Mouse (Mus musculus) WW6 (cell line): ENCODE measurements around the gene Evi5l.
A peak's percentile ranks its signal among the peaks of the same experiment; 100 is the strongest.
"Not testable (repeated sequence)": the region's sequence is repeated elsewhere in the genome, so short reads cannot be mapped to it uniquely, and the experiment has no call there.

ENCODE experiments used
- DNase-seq: peaks from one replicate; pipeline ENCODE4 v3.0.0-alpha.2; 2013; ENCODE audit warnings: low read depth, low spot score

Evi5l gene

DNA sequence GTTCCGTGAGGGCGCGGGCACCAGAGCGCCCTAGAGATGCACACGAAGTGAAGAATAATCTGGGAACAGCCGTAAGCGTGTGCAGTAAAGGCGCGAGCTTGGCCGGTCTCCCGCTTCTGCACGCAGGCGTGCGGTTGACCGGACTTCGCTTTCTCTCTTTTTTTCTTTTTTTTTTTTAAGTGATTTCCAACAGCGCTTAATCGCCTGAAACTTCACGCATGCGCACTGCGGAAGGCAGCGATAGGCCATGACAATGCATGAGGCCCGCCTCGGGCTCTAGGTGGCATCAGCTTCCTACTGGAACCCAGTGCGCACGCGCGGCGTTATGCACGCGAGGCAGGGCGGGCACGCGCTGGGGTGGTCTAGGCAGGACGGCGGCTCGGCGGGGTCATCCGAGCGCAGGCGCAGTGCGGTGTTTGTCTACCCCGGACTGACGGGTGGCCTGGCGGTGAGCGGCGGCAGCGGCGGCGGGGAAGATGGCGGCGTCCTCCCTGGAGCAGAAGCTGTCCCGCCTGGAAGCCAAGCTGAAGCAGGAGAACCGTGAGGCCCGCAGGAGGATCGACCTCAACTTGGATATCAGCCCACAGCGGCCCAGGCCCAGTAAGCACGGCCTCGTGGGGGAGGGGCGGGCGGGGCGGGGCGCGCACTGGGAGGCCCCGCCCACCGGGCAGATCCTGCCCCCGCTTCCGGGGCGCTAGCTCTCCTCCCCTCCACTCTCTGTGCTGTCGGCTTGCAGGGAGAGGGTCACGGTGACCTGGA lies 72.2 kb downstream of the Evi5l start, which contains the start of the genes Map2k7 and Gm49320:
Gene Map2k7 (plus strand): TSS at position 307 of the 759 bp plus-strand sequence.
Gene Gm49320 (plus strand): TSS at position 432 of the 759 bp plus-strand sequence.
- peak; percentile 100 for DNase-seq

DNA sequence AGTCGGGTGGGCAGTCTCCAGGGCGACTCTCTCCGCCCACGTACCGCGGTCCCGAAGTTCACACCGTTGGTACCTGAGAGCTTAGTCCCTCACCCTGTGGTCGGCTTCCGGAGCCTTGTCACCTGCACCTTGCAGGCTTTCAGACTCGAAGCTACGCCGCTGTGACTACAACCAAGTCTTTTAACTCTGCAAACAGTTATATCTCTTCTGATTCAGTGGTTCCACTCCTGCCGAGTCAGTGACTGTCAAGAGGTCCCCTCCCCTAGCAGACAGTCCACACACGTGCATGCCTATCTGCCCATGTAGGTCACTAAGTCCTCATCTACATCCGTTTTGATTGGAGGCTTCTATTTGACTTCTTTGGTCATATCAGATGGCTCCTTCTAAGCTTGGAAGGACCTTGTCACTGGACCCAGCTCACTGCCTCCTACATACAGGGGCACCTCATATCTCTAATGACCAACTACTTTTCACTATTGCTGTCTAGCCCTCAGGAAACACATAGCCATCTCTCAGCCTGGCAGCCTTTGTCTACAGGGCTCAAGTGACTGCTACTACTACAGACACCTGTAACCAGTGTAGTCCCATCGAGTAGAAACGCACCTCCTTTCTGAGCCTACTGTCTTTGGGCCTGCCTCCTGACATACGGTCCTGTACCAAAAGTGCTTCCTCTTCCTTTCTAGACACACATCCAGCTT lies 73.0 kb downstream of the Evi5l start:
- no peak for DNase-seq

DNA sequence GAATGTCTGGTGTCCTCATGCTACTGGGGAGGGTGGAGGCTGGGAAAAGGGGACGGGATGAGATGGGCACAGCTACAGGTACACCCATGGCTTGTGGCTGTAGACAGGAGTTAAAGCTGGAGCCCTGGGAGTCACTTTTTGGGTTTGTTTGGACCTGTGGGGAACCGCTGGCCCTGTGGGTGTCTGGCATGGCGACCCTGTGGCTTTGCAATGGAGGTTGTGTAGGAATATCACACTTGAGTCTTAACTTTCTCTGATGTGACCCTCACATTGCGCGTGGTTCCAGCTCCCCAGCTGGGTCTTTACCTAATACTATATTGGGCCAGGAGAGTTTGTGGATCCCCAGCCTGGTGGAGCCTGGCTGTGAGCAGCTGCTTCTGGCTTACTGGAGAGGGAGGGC lies 78.7 kb downstream of the Evi5l start:
- no peak for DNase-seq

DNA sequence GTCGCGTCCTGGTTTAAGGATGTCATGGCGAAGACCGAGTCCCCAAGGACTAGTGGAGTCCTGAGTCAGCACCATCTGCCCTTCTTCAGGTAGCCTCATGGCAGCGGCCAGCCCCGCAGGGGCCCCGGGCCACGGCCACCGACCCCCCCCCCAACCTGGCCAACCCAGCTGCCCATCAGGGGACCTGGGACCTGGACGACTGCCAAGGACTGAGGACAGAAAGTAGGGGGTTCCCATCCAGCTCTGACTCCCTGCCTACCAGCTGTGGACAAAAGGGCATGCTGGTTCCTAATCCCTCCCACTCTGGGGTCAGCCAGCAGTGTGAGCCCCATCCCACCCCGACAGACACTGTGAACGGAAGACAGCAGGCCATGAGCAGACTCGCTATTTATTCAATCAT lies 79.4 kb downstream of the Evi5l start:
- no peak for DNase-seq

DNA sequence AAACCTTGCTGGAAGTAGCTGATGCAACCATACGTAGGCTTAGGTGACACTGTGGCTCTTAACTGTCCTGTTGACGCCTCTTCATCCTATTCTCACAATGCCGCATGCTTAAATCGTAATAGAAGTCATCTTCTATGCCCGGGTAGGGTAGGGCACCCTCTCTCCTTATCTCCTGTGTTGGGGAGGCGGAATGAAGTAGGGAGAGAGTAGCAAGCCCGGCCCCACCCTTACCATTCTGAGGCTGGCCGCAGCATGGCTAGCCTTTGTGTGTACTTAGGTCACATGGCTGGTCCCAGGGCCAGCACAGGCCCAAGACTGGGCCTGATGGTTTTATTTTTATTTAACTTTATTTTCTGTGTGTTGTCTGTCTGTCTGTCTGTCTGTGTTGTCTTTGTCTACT lies 80.9 kb downstream of the Evi5l start:
- no peak for DNase-seq

DNA sequence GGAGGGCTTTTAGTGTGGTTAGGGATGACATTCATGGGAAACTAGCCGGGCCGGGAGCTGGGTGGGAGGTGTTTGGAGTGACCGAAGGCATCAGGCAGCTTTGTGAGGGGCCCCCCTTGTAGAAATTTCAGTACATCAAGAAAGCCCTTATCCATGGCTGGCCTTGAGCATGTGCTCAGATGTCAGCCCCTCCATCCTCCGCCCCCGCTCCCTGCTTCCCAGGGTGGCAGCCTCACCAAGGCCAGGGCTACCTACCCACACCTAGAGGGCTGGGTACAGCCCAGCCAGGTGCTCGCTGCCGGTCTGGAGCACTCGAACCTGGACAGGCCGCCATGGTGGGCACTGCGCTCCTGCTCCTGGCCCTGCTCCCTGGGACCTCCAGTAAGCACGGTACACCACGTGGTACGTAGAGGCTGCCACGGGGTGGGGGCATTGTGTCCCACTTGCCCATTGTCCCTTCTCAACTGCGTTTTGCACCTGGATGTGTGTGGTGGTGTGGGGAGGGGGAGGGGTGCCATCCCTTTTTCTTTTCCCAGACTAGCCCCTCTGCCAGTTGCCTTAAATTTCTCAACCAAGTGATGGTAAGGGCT lies 81.7 kb downstream of the Evi5l start, which contains the start of gene Tgfbr3l:
Gene Tgfbr3l (plus strand): TSS at position 264 of the 590 bp plus-strand sequence.
- no peak for DNase-seq

DNA sequence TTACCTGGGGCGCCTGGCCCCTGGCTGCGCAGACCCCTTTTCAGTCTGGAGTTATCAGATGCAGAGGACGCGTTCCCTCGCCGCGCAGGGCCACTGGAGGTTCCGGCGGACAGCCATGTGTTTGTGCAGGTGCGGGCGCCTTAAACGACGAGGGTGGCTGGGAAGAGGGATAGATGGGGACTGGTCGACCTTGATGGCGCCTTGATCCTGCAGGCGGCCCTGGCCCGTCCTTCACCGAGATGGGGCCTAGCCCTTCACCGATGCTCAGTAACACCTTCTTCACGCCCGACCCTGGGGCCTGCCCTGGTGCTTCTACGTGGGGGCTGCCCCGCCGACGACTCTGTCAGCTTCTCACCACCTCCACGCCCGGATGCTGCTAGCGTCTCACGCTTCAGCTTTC lies 82.8 kb downstream of the Evi5l start:
- no peak for DNase-seq

DNA sequence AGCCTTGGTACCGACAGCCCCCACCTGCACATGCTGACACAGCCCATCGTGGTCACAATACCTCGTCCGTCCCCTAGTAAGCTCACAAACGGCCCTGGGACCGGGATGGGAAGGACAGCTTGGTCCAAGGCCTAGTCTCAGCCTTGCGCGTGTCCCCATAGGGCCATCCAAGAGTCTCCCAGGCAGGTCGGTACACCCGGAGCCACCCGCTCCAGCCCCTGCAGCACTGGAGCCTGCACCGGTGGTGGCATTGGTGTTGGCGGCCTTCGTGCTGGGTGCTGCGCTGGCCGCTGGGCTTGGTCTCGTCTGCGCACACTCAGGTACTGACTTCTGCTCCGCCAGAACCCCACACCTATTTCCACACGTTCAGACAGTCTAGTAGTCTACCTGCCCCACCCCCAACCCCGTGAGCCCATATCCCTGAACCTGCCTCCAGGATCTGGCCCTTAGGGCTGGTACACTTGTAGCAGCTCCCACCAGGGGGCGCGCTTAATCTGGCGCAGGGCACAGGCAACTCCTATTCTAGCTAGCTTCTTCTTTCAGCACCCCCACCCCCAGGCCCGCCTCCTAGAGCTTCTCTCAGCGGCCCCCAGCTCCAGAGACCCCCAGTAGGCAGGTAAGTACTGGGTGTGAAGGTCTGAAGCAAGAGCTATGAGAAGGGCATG lies 84.1 kb downstream of the Evi5l start:
- peak; percentile 89 for DNase-seq

DNA sequence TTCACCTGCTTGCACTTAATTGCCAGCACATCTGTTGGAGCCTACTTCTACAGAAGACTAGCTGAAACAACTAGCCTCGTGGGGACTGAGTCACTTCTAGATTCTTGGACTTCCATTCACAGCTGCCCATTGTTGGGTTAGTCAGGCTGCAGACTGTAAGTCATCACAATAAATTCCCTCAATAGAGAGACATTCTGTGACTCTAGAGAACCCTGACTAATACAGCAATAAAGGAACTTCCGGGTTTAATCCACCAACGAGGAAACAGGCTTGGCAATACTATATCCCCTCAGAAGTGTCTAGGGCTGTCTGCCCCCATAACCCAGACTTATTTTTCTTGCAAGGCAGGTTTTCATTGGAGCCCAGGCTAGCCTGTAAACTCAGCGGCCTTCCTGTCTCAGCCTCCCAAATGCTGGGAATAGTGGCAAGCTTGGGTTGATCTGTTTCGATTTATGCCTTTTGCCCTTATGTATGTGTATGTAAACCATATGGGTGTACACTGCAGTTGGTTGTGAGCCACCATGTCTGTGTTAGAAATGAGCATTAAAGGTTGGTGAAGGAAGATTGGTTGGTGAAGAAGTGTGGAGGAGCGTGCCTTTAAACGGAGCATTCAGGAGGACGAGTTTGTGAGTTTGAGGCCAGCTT lies 85.9 kb downstream of the Evi5l start:
- no peak for DNase-seq

DNA sequence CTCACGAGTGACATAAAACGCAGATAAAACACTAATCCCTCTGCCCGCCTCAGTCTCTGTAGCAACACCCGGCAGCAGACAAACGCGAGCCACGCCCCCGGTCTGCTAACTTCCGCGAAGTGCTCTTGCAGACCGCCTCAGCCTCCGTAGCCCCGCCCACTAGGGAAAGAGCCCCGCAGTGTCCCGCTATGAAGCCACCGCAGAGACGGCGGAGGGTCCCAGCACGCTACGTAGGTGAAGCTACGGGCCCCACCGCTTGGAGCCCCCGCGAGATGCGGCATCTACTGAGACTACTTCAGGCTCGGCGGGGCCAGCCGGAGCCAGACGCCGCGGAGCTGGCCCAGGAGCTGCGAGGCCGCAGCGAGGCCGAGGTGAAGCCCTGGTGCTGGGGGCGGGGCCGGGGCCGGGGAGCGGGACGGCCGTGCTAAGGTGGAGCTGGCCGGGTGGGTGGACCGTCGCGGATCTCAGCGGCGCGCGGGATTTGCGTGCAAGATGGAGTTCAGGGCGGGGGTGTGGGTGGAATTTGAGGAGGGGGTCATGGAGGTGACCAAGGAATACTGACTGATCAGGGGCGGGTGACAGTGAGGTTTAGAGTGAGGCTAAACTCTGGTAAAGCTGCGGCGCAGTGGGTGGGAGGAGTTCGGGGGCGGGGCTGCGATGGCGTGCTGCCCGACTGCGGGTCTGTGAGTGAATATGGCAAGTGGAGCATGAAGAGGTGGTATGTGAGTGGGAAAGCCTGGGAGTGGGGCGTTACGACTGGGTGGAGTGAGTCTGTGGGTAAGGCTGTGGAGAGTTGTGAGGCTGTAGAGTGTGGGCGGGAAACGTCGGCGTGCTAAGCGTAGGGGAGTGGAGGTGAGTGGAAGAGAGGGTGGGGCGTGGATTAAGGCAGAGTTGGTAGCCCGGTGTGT lies 86.8 kb downstream of the Evi5l start, which contains the start of gene Snapc2:
Gene Snapc2 (plus strand): TSS at position 147 of the 908 bp plus-strand sequence.
- DNase-seq, result peak; percentile 96

DNA sequence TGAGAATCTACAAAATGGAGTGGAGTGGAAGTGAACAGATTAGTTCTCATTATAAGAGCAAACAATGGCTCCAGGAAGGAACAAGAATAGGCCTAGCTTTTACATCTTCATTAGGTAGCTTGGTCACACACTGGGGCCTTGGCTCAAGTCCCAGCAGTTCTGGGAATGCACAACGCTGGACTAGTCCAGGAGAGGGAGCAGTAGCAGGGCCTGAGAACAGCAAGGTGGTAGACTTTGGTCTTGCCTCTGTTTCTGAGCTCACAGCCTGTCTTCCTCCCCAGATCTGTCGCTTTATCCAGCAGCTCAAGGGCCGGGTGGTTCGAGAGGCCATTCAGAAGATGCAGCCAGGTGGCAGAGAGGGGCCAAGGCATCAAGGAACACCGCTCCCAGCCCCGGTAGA lies 87.6 kb downstream of the Evi5l start:
- no peak for DNase-seq

DNA sequence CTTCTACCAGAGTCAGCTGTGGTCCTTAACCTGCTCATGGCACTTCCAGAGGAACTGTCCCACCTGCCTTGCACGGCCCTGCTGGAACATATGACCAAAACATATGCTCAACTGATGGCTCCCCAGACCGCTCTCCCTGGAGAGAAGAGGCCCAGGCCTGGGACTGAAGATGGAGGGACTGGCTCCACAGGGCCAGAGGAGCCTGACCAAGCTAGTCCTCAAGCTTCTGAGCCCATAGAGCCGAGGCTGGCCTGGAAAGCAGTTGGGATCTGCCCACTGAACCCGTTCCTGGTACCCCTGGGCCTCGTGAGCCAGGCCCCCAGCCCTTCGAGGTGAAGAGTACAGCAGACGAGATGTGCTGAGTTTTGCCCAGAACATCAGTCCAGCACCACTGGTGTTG lies 89.1 kb downstream of the Evi5l start:
- DNase-seq, result not testable (repeated sequence)

DNA sequence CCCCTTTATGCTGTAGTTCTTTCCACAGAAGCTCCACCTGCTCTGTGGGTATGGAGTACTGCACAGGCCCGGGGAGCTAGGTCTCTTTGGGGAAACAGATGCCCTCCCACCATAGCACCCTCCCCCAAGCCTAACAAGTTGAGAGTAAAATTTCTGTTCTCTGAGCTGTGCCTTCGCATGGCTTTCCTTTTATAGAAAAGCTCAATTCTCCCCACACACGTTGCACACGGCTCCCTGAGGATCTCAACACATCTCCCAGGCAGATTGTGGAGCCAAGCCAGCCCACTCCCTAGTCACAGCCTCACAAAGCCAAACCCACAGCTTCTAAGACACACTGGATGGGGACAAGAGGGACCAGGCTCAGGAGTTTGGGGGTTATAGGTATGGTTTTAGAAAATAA lies 90.5 kb downstream of the Evi5l start:
- no peak for DNase-seq

DNA sequence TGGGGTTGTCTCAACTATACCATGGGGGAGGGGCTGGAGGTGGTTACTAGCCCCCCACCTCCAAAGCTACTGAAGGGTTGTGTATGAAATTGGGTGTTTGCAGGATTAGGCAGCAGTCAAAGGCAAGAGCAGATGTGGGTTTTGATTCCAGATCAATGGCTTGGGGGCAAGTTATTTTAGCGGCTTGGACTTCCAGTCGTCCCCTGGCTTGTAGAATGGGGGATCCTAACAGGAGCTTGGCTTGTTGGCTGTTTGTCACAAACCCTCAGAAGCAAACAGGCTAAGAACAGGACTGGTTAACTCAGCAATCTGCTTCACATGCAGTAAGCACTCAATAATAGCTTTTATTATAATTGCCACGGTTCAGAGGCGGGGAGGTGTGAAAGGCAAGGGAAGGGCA lies 91.0 kb downstream of the Evi5l start:
- no peak for DNase-seq

DNA sequence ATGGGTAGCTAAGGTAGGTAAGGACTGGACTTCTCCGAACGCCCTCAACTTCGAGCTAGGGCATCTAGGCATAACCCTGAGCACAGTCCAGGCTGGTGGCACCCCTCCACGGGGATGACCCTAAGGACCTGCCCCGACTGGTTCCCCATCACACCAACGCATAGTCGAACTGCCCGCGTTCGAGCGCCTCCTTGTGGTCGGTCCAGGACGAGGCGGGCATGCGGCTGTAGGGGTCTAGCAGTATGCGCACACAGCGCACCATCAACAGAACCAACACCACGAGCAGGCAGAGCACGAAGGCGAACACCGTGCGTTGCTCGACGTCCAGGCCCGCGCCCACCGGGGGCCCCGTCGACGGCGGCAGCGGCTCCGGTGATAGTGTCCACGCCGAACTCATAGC lies 91.9 kb downstream of the Evi5l start:
- no peak for DNase-seq

DNA sequence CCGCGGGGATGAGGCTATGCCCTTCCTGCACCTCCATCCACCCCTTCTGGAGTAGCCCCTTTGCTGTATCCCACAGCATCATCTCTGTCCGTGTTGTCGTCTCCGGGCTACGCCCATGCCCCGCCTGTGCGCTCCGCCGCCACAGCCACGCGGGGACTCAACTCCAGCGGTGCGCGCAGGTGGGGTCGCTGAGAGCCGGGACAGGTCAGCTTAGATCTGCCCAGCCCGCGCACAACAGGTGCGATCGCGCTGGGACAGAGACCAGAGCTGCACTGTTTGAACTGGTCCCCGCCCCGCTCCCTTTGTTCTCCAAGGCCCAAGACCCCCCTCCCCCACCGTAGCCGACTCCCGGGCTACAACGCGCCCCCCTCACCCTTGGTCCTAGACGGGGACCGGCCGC lies 92.3 kb downstream of the Evi5l start:
- DNase-seq, result no peak

DNA sequence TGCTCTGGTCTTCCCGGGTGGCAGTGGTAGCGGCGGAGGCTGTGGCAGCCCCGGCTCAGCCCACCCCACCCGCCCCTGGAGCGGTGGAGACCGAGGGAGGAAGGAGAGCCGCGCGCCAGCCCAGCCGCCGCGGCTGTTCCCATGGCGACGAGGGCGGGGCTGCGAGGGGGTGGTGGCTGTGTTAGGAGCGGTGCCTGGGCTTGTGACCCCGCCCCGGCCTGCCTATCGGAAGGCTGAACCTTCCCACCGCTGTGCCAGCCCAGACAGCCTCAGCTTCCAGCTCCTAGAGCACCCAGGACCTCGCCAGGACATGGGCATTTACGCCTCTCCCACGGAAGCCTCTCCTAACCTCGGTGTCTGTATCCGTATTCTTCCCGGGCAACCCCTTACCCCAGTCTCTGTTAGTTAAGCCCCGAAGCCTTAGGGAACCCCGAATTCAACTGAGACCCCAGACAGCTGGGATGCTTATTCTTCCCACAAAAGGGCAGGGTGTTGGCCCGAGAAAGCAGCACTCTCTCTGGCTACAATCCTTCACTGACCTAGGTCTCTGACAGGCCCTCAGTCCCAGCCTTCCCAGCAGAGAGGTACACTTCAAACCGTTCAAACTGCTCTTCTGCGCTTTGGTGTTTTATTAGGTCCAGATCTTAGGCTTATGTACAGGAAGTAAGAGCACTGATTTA lies 92.9 kb downstream of the Evi5l start, which contains the start of gene Ctxn1:
Gene Ctxn1 (minus strand): TSS at position 150 of the 680 bp plus-strand sequence.
- peak; percentile 93 for DNase-seq

DNA sequence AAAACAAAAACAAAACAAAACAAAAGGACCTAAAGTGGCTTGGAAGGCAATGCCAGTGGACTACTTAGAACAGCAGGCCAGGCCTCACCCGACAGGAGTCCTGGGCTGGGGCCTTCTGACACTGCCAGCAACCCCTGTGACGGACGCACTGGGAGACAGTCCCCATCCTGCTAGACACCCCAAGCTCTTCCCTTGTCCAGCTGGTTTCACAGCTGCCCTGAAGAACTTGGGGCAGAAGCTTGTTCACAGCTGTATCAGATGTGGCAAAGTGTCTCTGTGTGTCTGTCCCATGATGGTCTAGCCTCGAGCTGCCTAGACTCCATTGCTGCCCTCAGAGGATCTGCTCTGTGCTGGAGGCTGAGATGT lies 93.4 kb downstream of the Evi5l start:
- no peak for DNase-seq
